Mouse (Mus musculus) cortical plate, adult 2 months (tissue): Measurements from ENCODE around the gene Dst.

Source experiments
- CTCF ChIP-seq: fragments of 200-500 bp; IDR thresholded peaks from 2 replicates; pipeline ENCODE4 v1.5.1; 2011; ENCODE audit warnings: mild to moderate bottlenecking, control low read depth, low read length; ENCODE audit not compliant: insufficient read depth; ENCODE audit errors: extremely low read depth
- POLR2A ChIP-seq: fragments of 200-500 bp; IDR thresholded peaks from 2 replicates; pipeline ENCODE4 v1.6.1; 2011; ENCODE audit warnings: mild to moderate bottlenecking, low read length, control low read depth; ENCODE audit not compliant: insufficient read depth; ENCODE audit errors: extremely low read depth

DNA sequence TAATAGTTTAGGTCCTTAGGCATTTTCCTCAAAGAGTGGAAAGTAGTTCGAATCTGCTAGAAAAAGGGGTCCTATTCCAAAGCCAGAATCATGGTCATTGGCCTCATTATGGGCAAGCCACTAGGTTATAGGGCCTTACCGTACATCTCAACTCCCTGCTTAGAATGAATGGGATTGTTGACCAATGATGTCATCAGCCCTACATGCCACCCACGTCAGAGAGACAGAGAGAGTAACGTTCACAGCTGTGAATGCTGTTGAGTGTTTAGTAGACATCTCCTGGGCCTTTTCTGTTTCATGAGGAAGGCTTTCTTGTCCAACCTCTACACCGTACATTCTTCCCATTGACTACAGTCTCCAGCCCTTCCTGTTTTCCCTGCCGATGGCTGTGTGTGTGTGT lies 276.2 kb downstream of the Dst start:
- TF ChIP-seq POLR2A (no peak), CTCF (no peak)
